ENCODE assay signal across 27 mouse cellular contexts in genomic region chr7:139998691-139999350, GRCm38 (mm10). TPM values are rescaled to one million over a fixed set of nuclear protein-coding genes. Genes with fewer than 3 reads are reported as not detected.
DNase-seq lines count a peak whose midpoint lies in the region; TF ChIP-seq lines count a peak whose summit lies in the region.
"Had no signal": no experiment of that assay in that cellular context is flagged by ENCODE, and none has a peak within 500 bp of the region (broad histone marks: within the 10 kb centered on the region; RNA-seq: fewer than 3 reads in every experiment).

No protein-coding gene starts in this region.

- DNase-seq in adrenal gland, adult 8-10 months = peak; percentile 18
- no peak for DNase-seq in adrenal gland, postnatal 25 days
- DNase-seq in layer of hippocampus, adult 2 months (ENCODE audit: low spot score in 2 of 2) = peak; percentile 36 to 51
- no peak for DNase-seq in layer of hippocampus, postnatal 14 days (ENCODE audit: low spot score in 2 of 2)
- peak; percentile 20 to 27 for DNase-seq in right cerebral cortex, adult 2 months (ENCODE audit: low spot score in 2 of 2)
- no peak for DNase-seq in right cerebral cortex, postnatal 14 days
- DNase-seq in telencephalon, adult 2 months (ENCODE audit: low read depth, low spot score) = peak; percentile 74
- no peak for DNase-seq in lung, adult 2 months
- DNase-seq: adrenal gland, adult 2 months; cerebellum, postnatal 14 days; embryo, embryonic 11 days; gastrocnemius, adult 2 months; heart, postnatal 4 days; kidney, postnatal 4 days; lung, embryonic 14.5 days; lung, postnatal 36 days; thymus, adult 18-20 months had no signal

- WGBS in lung, adult 2 months = 92% methylated on average over 13 of the region's 13 CpGs

- no peaks in the 10 kb centered on the region for H3K4me1 ChIP-seq in lung, adult 2 months (ENCODE audit: control insufficient read depth, insufficient read depth, low read length)
- H3K4me1 ChIP-seq: forebrain, embryonic 15.5 days had no signal

- no peak for TF ChIP-seq CTCF in layer of hippocampus, adult 2 months (conservative IDR thresholded peaks at IDR 0.05)
- no peak for TF ChIP-seq CTCF in lung, adult 2 months (IDR thresholded peaks at IDR 0.05; ENCODE audit: insufficient read depth, low read length)

- H3K27ac ChIP-seq in layer of hippocampus, adult 2 months = peak overlapping the region; percentile 76
- H3K27ac ChIP-seq: forebrain, embryonic 15.5 days; gastrocnemius, adult 2 months had no signal

- peak overlapping the region; percentile 20 for H3K4me3 ChIP-seq in layer of hippocampus, adult 2 months
- no peak overlapping the region for H3K4me3 ChIP-seq in lung, adult 2 months (replicated peaks; ENCODE audit: extremely low read depth, low read depth, low read length)
- H3K4me3 ChIP-seq: forebrain, embryonic 15.5 days; gastrocnemius, adult 2 months had no signal

- TF ChIP-seq POLR2A in lung, adult 2 months (IDR thresholded peaks at IDR 0.05; ENCODE audit: borderline replicate concordance, extremely low read depth, low read depth, low read length) = no peak

RNA-seq across cellular contexts. Expression of gene Adam8, which starts 6.5 kb away (rescaled TPM):
- total RNA-seq in adrenal gland, adult 8-10 months (2022) = 1 to 10 TPM; 1.8 to 5.9 (median 4.4) TPM
- 1.9 and 2.1 TPM in 2 replicates for total RNA-seq in adrenal gland, postnatal 25 days (2021)
- total RNA-seq in layer of hippocampus, adult 2 months (2021) = 1 to 10 TPM; 3.4 to 6.0 TPM
- total RNA-seq in layer of hippocampus, postnatal 14 days (2021) = 1 to 10 TPM; 1.5 to 1.9 TPM
- 19.2 and 21.2 TPM in 2 replicates for polyA plus RNA-seq in lung, adult 2 months (2012; rRNA removed)

RNA-seq across cellular contexts. Expression of gene 6430531B16Rik, which starts 20.3 kb away (rescaled TPM):
- total RNA-seq in adrenal gland, adult 8-10 months (2022) = 1 to 10 TPM in 1 of 4 experiments, under 1 TPM in 2, not detected in 1; 0.31 to 1.1 (median 0.83) TPM
- 0.61 TPM in 1 of 2 replicates, not detected in the other for total RNA-seq in adrenal gland, postnatal 25 days (2021)
- total RNA-seq in layer of hippocampus, adult 2 months (2021) = 1 to 10 TPM; 1.3 to 1.5 TPM
- total RNA-seq in layer of hippocampus, postnatal 14 days (2021) = under 1 TPM; 0.39 to 0.83 TPM
- 5.6 and 6.8 TPM in 2 replicates for polyA plus RNA-seq in lung, adult 2 months (2012; rRNA removed)
- total RNA-seq: adrenal gland, adult 2 months; gastrocnemius, adult 2 months; heart, postnatal 4 days had no signal
- polyA plus RNA-seq: heart, embryonic 14.5 days; intestine, embryonic 16.5 days; liver, embryonic 11.5 days had no signal

RNA-seq across cellular contexts. Expression of gene Zfp511, which starts 37.4 kb away (rescaled TPM):
- total RNA-seq in adrenal gland, adult 8-10 months (2022) = 10 to 100 TPM; 21.8 to 30.7 (median 26.7) TPM
- 24.5 and 26.2 TPM in 2 replicates for total RNA-seq in adrenal gland, postnatal 25 days (2021)
- total RNA-seq in layer of hippocampus, adult 2 months (2021) = 10 to 100 TPM; 24.8 to 28.7 TPM
- 10 to 100 TPM; 21.9 to 25.7 TPM for total RNA-seq in layer of hippocampus, postnatal 14 days (2021)
- 75.7 and 85.5 TPM in 2 replicates for polyA plus RNA-seq in lung, adult 2 months (2012; rRNA removed)

RNA-seq across cellular contexts. Expression of gene Tubgcp2, which starts 37.6 kb away (rescaled TPM):
- total RNA-seq in adrenal gland, adult 8-10 months (2022) = 10 to 100 TPM; 24.2 to 35.8 (median 32.2) TPM
- 21.1 and 31.8 TPM in 2 replicates for total RNA-seq in adrenal gland, postnatal 25 days (2021)
- 10 to 100 TPM; 39.9 to 40.6 TPM for total RNA-seq in layer of hippocampus, adult 2 months (2021)
- total RNA-seq in layer of hippocampus, postnatal 14 days (2021) = 10 to 100 TPM; 34.9 to 39.3 TPM
- polyA plus RNA-seq in lung, adult 2 months (2012; rRNA removed) = 19.4 and 25.3 TPM in 2 replicates

RNA-seq across cellular contexts. Expression of gene Msx3, which starts 50.1 kb away (rescaled TPM):
- total RNA-seq in adrenal gland, adult 8-10 months (2022) = not detected
- total RNA-seq in adrenal gland, postnatal 25 days (2021) = not detected in 2 replicates
- total RNA-seq in layer of hippocampus, adult 2 months (2021) = under 1 TPM in 1 of 2 experiments, not detected in 1; 0.15 TPM
- total RNA-seq in layer of hippocampus, postnatal 14 days (2021) = under 1 TPM; 0.37 to 0.64 TPM
- not detected in 2 replicates for polyA plus RNA-seq in lung, adult 2 months (2012; rRNA removed)
- total RNA-seq: adrenal gland, adult 2 months; gastrocnemius, adult 2 months; heart, postnatal 4 days; megakaryocyte-erythroid progenitor cell, adult 5-6 weeks; neutrophil, adult 5-6 weeks had no signal
- polyA plus RNA-seq: adrenal gland, adult 2 months; embryonic facial prominence, embryonic 14.5 days; gonadal fat pad, adult 2 months; heart, embryonic 14.5 days; intestine, embryonic 16.5 days; kidney, embryonic 14.5 days; limb, embryonic 11.5 days; lung, embryonic 14.5 days had no signal

Comparison
In these comparisons a context has a peak if more than half of its experiments do, and no peak if none do; other contexts are left out.
1. DNase-seq: peak in adrenal gland, adult 8-10 months (single experiment), layer of hippocampus, adult 2 months (2 of 2), right cerebral cortex, adult 2 months (2 of 2) and telencephalon, adult 2 months (single experiment); none in adrenal gland, postnatal 25 days (single experiment), layer of hippocampus, postnatal 14 days (0 of 2), right cerebral cortex, postnatal 14 days (single experiment) and lung, adult 2 months (single experiment).